Mouse (Mus musculus) 416B (cell line): ENCODE data around the gene Snta1.

ENCODE experiments used
- DNase-seq: peaks from one replicate; pipeline ENCODE4 v3.0.0; 2011; ENCODE audit warnings: low read depth

Snta1 gene

DNA sequence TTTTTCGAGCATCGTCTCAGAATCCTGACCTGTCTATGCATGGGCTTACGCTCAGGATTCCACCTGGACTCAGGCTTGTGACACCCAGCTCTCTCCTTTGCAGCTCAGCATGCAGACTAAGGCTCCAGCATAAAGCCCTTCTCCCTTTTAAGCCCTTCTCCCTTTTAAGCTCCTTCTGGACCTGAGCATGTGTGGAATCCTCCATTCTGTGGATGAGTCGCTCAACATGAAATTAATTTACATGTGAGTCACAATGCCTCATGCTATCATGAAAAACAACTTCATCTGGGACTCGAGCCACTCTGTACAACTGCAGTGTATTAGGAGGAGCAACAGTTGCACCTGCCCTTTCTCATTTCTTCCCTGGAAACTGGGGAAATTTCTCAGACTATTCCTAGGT, 14.3 kb upstream of the Snta1 start:
- DNase-seq = no peak

DNA sequence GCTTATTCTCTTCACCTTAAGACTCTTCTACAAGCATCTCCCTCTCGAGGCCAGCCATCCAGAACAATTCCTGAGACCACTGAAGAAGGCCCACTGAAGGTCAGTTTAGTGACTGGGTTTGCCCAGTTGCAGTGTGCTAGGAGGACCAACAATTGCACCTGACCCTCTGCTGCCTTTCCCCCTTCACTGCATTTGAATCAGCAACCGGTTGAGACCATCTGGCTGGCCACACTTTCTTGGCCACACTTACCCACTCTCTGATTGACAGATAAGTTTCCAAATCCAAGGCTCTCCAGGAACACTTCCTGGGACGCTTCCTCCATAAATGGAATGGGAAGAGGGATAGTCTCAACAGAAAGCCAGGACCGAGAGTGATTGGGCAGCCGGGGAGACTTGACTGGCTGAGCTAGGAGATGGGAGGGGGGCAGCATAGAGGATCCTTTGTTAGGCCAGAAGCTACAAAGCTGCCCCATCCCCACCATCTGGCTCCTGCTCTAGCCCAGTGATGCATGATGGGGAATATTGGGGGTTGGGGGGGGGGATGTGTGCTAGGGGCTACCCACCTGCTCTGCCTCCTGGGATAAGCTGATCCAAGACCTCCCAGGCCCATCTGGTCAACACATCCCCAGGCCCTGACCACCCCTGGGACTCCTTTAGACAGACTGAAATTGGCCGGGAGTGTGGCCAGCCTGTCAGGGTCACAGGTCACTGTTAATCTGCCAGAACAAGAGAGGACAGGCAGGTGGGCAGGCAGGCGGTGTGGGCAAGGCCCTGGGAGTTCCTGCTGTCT, 13.2 kb upstream of the Snta1 start:
- no peak for DNase-seq

DNA sequence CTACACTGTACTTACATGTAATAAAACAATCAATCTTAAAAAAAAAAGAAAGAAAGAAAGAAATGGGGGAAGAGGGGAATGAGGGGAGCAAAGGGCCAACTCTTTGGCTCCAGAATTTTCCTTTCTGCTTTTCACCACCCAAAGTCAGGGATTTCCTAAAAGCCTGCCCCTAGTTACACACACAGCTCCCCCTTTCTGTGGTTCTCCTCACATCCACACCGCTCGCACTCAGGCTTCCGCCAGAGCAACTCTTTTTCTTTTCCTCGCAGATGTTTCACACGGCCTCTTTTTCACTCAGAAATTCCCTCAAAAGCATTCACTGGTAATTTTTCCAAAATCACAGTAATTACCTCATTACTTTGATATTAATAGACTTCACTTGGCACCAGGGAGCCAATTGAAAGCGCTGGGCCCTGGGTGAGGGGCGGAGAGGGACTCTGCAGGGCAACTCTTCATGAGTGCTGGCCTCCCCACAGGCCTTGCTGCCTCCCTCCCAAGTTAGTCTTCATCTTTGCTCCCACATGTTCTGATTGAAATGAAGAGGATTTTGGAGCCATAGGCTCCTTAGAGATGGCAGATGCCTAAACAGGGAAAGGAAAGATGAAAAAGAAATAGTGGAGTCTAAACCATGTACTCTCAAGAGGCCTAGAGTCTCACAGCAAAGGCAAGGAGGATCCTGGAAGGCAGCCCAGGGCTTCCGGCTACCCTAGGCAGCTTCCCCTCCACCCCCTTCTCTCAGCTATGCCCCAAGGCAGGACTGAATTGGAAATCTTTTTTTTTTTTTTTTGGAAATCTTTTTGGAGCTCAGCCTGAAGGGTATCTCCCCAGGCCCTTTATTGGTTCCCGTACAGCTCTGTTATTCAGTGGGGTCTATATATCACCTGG, 12.0 kb upstream of the Snta1 start:
- DNase-seq = no peak

DNA sequence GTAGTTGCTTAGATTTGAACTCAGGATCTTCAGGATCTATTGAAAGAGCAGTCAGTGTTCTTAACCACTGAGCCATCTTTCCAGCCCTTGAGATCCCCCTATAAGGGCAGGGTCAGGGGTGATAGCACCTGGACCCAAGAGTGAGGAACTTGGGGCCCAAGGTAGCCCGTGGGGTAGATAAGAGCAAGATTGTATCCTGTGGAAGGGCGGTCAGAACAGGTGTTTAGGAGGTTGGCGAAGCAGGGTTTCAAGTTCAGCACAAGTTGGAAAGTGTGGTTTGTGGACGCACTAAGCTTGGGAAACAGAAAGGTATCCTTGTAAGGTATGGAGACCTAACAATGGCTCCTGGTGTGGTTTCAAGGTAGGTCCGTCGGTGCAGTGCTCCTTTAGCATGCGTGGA, 10.1 kb upstream of the Snta1 start:
- no peak for DNase-seq

DNA sequence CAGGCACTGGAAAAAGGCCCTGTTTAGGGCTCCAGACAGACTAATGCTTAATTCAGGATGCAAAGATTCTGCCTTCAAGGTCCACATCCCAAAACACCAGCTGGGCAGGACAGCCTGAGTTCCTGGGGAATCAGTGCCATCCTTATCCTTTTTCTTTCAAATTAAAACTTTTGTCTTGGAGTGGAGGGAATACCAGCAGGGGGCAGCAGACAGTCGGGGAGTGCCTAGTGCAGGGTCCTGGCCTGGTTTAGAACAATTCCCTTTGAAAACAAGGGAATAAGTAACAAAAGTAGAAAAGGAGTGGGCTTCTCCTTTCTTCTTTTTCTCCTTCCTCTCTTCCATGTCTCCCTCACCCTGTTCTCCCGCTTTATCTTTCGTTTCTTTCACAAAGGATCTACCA, 9.2 kb upstream of the Snta1 start:
- DNase-seq = peak; percentile 69

DNA sequence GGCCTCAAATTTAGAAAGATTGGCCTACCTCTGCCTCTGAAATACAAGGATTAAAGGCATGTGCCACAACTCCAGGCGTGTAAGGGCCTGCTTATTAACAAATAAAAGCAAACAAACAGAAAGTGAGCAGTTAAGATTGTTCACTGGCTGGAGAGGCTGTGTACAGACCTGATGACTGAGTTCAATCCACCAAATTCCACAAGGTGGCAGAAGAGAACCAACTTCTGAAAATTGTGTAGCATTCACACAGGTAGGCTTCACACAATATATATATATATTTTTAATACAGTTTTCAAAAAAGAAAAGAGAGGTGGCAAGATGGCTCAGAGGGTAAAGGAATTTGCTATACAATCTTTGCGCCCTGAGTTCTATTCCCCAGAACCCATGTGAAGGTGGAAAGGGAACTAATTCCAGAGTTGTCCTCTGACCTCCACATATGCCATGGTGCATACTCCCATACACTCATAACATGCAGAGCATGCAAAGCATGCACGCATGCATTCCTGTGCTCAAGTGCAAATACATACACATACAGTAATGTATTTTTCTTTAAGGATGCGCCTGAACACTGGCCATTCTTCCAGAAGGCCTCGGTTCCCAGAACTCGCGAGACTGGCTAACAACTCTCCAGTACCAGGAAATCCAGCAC, 4.2 kb upstream of the Snta1 start:
- peak; percentile 72 for DNase-seq

DNA sequence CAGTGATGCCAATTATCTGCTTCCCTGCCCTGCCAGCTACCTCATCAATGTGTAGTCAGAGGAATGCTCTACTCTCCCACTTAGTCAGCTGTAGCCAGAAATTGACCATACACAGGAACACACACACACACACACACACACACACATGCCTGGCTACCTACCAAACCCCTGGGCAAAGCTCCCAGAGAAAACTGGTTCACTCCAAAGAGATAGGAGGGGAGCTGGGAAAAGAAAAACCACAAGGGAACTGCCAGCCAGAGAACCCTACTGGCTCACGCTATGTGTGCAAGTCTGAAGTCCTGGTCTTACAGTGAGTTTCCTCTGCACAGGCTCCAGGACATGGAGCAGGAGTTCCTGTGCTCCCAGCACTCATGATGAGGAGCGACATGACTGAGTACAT, 2.5 kb upstream of the Snta1 start:
- DNase-seq = no peak

DNA sequence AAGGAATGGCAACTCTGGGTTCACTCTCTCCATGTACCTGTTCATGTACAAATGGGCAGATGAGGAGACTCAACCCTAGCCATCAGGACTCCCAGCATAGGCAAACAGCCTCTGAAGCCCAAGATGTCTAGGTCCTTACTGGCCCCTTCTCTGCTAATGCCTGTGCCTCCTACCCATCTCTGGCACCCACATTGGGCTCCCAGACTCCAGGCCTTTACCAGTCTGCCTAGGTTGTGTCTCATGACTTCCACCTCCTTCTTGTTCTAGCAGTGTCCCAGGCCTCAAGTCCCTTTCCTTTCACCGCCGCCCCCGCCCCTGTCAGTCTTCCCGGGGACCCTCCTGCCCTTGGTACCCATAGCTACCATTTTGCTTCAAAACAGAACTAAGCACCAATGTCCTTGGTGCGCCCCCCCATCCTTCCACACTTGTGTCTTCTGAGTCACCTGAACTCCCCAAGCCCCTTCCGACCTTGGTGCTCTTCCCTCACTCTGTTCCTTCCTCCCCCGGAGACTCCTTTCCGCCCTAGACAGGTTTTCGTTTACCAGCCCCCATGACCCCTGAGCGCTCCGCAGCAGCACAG, 746 bp downstream of the Snta1 start:
- no peak for DNase-seq

DNA sequence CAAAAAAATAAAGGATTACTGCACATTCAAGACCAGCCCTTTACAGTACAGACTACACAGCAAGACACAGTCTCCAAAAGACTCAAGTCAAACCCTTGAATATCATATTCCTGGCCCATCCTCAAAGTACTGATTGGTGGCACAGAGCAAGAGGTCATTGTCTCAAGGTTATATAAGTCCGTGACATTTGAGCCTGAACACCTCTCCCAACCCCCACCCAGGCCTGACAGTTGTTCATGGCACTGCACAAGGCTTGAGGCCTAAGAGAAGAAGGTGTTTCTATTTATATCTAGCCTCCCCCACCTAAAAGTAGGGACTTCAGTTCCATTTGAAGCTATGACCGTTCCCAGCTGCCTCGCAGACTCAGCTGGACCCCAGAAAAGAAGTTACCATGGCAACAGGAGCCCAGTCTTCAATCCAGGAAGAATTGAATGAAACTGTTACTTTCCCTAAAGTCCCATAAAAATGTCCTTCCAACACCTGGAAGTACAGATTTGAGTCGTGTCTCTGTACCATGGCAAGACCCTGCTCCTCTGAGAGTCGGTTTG, 2.4 kb downstream of the Snta1 start:
- no peak for DNase-seq

DNA sequence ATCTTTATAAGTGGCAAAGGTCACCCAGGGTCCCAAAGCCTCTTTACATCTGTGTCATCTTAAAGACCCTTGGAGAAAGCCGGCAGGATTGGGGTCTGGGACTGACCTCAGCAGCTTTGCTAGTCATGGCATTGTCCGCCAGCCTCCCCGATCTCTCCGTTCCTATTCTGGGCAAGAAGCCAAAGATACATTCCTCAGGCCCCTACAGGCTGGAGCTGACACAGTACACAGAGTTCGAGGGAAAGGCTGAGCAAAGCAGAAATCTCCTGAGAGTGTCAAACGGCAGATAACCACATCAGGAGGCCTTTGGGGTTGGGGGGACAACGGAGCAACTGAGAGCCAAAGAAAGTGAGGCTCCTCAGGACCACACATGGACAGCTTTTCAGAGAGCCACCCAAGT, 5.1 kb downstream of the Snta1 start:
- peak; percentile 25 for DNase-seq

DNA sequence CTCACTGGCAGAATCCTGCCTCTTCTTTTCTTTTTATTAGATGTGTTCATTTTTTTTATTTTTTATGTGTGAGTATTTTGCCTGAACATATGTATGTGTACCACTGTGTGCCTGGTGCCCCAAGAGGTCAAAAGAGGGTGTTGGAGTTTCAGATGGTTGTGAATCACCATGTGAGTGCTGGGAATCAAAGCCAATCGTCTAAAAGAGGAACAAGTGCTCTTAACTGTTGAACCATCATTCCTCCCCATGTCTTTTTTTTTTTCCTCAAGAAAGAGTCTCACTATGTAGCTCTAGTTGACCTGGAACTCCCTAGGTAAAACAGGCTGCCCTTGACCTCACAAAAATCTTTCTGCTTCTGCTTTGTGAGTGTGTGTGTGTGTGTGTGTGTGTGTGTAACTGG, 5.9 kb downstream of the Snta1 start:
- peak; percentile 44 for DNase-seq

DNA sequence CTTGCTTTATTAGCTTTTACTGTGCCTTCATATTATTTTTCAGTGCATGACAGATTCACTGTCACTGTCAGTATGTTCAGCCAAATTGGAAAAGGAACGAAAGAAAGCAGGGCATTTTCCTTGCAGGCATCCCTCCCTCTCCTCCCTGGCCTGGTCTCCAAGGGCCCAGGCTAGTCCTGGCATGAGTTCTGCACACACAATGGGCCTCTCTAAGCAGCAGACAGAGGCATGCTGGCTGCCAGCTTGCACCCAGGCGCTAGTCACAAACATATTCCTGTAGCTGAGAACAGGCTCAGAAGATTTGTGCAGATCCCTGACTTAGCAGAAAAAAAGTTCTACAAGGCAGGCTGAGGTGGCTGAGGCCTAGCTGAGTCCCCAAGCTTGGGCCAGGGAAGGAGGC, 8.6 kb downstream of the Snta1 start:
- no peak for DNase-seq

DNA sequence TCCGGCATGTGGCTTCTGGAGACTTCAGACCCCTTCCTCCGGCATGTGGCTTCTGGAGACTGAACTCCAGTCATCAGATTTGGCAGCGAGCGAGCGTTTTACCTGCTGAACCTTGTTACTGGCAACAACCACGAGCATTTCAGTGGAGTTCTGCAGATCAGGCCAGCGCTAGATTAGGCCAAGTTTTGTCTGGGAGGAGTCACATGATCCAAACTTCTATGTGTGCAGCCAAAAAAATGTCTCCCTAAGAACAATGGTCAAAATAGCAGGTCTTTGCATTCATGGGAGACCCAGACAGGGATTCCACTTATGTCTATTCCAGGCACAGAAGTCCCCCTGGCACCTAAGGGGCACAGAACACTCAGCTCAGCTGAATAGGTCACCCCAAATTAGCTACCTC, 9.6 kb downstream of the Snta1 start:
- DNase-seq = no peak

DNA sequence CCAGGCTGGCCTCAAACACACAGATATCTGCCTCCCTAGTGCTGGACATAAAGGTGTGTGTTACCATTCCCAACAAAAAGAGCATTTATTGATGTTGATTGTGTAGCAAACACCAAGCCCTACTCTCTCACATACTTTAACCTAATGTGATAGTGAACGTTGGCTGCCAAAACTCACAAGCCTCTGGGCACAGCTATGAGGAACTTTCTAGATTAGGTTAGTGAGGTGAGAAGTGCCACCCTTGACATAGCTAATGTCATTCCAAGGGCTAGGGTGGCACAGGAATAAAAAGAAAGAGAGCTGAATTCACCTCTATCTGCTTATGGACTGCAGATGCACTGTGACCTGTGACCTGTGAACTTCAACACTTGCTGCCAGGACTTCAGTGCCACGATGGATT, 11.4 kb downstream of the Snta1 start:
- no peak for DNase-seq

DNA sequence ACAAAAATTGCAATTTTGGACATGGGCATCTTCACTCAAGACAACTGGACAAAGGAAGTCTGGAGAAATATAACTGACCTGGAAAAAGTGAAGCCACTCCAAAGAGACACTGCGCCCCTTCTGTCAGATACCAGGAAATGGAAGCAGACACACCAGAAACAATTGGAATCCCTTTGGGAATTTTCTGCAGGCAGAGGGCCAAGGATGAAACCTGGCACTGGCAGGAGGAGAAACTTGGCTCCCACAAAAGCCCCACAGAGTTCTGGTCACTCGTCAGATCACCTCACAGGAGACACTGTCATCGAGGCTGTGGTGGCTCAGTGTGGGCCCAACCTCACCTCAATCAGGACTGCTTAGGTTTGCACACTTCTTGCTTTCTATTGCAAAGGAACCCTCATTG, 13.3 kb downstream of the Snta1 start:
- no peak for DNase-seq

DNA sequence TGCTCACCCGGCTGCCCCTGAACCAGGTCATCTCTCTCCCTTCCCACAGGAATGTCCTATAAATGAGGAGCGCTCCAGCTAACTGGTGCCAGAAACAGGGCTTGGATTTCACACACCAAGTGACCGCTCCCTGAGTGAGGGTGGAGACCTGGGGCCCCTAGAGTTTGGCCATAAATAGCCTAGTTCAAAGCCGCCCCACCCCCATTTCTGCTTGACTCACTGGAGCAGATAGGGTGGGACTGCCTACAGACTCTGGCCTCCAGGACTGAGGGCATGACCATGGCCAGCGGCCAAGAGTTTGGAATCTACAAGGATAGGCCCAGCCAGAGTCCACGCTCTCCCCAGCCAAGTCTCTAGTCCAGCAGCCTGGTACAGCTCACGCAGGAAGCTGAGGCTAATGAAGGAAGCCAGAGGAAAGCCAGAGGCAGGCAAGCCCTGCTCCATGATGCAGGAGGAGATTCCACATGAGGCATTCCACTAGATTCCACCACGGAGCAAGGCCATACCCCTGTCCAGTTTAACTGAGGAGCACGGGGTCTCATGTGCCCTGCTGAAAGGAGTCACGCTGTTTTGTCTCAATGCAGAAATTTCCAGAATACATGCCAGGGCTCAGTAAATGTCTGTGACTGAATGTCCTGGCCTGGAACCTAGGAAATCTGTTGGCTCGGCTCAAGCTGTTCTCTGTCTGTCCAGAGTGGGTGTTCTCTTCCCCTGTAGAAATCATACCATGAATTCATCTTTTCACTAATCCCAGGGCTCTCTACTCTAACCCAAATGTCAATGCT, 17.5 kb downstream of the Snta1 start:
- no peak for DNase-seq

DNA sequence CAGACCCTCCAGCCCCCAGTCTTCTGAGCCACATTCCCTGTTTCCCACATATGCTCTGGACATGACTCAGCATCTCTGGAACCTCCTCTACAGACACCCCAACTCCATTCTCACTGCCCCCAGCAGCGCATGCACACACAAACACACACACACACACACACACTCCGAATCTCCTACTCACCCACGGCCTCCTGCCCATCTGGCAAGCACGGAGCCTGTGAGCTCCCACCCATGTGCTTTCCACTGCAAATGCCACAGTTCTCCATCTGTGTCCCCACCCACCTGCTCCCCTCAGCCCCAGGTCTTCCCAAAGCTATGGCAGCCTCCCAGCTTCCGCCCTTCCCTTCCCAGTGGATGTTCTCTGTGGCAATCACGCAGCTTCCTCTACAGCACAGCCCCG, 28.8 kb downstream of the Snta1 start:
- no peak for DNase-seq

DNA sequence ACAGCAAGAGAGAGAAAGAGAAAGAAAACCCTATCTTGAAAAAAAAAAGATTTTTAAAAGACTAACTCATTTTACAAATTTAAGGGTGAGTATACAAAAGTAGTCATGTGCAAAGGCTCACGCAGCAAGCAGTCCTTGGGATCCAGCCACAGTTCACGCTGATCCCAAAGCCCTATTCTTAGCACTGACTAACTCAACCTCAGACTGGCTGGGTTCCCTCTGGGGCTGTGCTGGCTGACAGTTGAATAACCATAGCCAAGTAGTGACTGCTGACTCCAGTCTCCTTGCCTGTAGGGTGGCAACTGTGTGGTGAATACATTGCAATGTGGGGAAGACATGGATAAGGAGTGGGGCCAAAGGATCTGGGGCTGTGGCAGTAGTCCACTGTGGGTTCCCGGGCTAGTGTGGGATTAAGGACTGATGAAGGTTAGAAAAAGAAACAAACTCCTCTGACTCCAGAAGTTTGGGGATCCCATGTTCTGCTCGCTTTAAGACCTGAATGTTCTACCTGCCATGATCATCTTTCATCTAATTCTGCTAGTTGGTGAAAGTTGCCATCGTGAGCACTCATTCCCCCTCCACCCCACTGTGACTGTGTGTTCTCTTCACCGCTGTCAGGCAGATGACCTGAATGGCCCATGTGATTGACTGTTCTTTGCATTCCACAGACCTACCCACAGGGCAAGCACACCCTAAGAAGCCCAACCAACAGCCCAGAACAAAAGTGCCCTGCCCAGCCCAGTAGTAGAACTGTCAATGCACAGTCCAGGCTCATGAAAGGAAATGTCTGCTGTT, 32.9 kb downstream of the Snta1 start:
- DNase-seq = no peak

DNA sequence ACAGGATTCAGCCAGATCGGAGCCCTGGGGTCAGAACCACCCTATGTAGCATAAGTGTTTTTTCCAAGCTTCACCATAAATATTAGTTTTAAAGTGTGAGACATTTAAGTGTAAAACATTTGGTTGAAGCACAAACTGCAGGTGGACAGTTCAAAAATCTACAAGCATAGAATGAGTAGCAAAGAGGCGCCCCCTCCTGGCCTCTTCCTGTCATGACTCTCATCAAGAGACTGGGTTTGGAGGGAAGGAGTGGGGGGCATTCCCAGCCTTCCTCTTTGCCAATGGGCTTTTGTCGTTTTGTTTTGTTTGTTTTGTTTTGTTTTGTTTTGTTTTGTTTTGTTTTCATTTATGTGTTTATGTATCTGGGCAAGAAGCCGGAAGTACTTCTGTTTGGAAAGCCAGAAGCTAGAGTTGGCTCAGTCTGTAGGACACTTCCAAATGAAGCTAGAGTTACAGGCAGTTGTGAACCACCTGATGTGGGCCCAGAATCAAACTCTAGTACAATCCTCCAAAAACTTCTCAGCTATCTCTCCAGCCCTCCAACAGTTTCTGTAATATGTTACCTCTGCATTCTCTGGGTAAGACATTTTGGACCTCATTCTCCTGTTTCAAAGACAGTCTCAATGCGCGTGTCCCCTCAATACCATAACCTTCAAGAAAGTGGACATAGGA, 33.8 kb downstream of the Snta1 start:
- DNase-seq = peak; percentile 78
